Mouse (Mus musculus): Measurements from ENCODE around the gene Rph3a. TPM values are rescaled to one million over a fixed set of nuclear protein-coding genes. Genes with fewer than 3 reads are reported as not detected.
A peak's percentile ranks its signal among the peaks of the same experiment; 100 is the strongest.

Rph3a gene
- polyA plus RNA-seq (2016; fragmentation: Nextera tagmentation; extraction: Ambion mirVana) = 0.30 and 2.2 TPM in 2 replicates

GRCm38 (mm10) chr5:121009811-121010569, at the start of gene Rph3a:
Gene Rph3a, minus strand, starts transcription at chr5:121010092.
- Histone ChIP-seq H3K4me1 (replicated peaks) (peaks cover 15% of the 10 kb centered on the region), H3K9me3 (no peaks in the 10 kb centered on the region), H3K36me3 (no peaks in the 10 kb centered on the region), H3K4me3 (peak within 1 kb of the TSS; percentile 39), H3K27ac (no peak within 1 kb of the TSS), H3K27me3 (ENCODE audit: insufficient read depth, poor library complexity, severe bottlenecking) (peaks cover 35% of the 10 kb centered on the region)
- 74% methylated on average over 12 of the region's 12 CpGs for WGBS
- DNase-seq (ENCODE audit: low spot score) = no peak

- 91% methylated on average over 11 of the region's 11 CpGs for WGBS
- Histone ChIP-seq H3K4me3 (no peak overlapping the region), H3K4me1 (replicated peaks) (peaks cover 8% of the 10 kb centered on the region; the same call in 1 of the 2 replicates), H3K36me3 (no peaks in the 10 kb centered on the region), H3K27me3 (ENCODE audit: insufficient read depth, poor library complexity, severe bottlenecking) (no peaks in the 10 kb centered on the region), H3K27ac (no peak overlapping the region), H3K9me3 (no peaks in the 10 kb centered on the region)
- DNase-seq (ENCODE audit: low spot score) = no peak
Observed at GRCm38 (mm10) chr5:121058261-121058660, 48.4 kb upstream of the Rph3a start.

GRCm38 (mm10) chr5:121053886-121054285, 44.0 kb upstream of the Rph3a start:
- DNase-seq (ENCODE audit: low spot score) = no peak
- Histone ChIP-seq H3K27ac (no peak overlapping the region), H3K36me3 (no peaks in the 10 kb centered on the region), H3K27me3 (ENCODE audit: insufficient read depth, poor library complexity, severe bottlenecking) (no peaks in the 10 kb centered on the region), H3K4me1 (replicated peaks) (no peaks in the 10 kb centered on the region), H3K4me3 (no peak overlapping the region), H3K9me3 (no peaks in the 10 kb centered on the region)
- WGBS = 85% methylated on average over 9 of the region's 9 CpGs

GRCm38 (mm10) chr5:121041791-121042190, 31.9 kb upstream of the Rph3a start:
- Histone ChIP-seq H3K36me3 (no peaks in the 10 kb centered on the region), H3K9me3 (no peaks in the 10 kb centered on the region), H3K27me3 (ENCODE audit: insufficient read depth, poor library complexity, severe bottlenecking) (no peaks in the 10 kb centered on the region), H3K4me3 (no peak overlapping the region), H3K4me1 (replicated peaks) (peaks cover 8% of the 10 kb centered on the region; the same call in 1 of the 2 replicates), H3K27ac (no peak overlapping the region)
- WGBS = 71% methylated on average over 9 of the region's 9 CpGs
- DNase-seq (ENCODE audit: low spot score) = no peak

GRCm38 (mm10) chr5:121039465-121039864, 29.6 kb upstream of the Rph3a start:
- H3K27me3 ChIP-seq (ENCODE audit: insufficient read depth, poor library complexity, severe bottlenecking) = no peaks in the 10 kb centered on the region
- H3K36me3 ChIP-seq = no peaks in the 10 kb centered on the region
- H3K4me3 ChIP-seq = no peak overlapping the region
- no peak for DNase-seq (ENCODE audit: low spot score)
- no peaks in the 10 kb centered on the region for H3K9me3 ChIP-seq
- 0 out of 2 replicates have a peak, but pooled peaks cover under 1% of the 10 kb centered on the region for H3K4me1 ChIP-seq (replicated peaks)
- no peak overlapping the region for H3K27ac ChIP-seq
- WGBS = 90% methylated on average over 9 of the region's 9 CpGs

GRCm38 (mm10) chr5:121030161-121030560, 20.3 kb upstream of the Rph3a start:
- Histone ChIP-seq H3K4me3 (no peak overlapping the region), H3K27me3 (ENCODE audit: insufficient read depth, poor library complexity, severe bottlenecking) (no peaks in the 10 kb centered on the region), H3K4me1 (replicated peaks) (no peaks in the 10 kb centered on the region), H3K9me3 (peaks cover 5% of the 10 kb centered on the region; the same call in 1 of the 2 replicates), H3K27ac (no peak overlapping the region), H3K36me3 (no peaks in the 10 kb centered on the region)
- DNase-seq (ENCODE audit: low spot score) = no peak
- 83% methylated on average over 9 of the region's 9 CpGs for WGBS

GRCm38 (mm10) chr5:121019505-121019904, 9.6 kb upstream of the Rph3a start:
- H3K27ac ChIP-seq = no peak overlapping the region
- peaks cover 7% of the 10 kb centered on the region; the same call in 1 of the 2 replicates for H3K4me1 ChIP-seq (replicated peaks)
- 80% methylated on average over 9 of the region's 9 CpGs for WGBS
- H3K27me3 ChIP-seq (ENCODE audit: insufficient read depth, poor library complexity, severe bottlenecking) = no peaks in the 10 kb centered on the region
- H3K9me3 ChIP-seq = no peaks in the 10 kb centered on the region
- H3K36me3 ChIP-seq = no peaks in the 10 kb centered on the region
- no peak overlapping the region for H3K4me3 ChIP-seq
- DNase-seq (ENCODE audit: low spot score) = no peak

GRCm38 (mm10) chr5:121017699-121018098, 7.8 kb upstream of the Rph3a start:
- no peaks in the 10 kb centered on the region for H3K9me3 ChIP-seq
- 77% methylated on average over 5 of the region's 5 CpGs for WGBS
- H3K4me1 ChIP-seq (replicated peaks) = peaks cover 7% of the 10 kb centered on the region; the same call in 1 of the 2 replicates
- DNase-seq (ENCODE audit: low spot score) = no peak
- no peaks in the 10 kb centered on the region for H3K36me3 ChIP-seq
- H3K27me3 ChIP-seq (ENCODE audit: insufficient read depth, poor library complexity, severe bottlenecking) = no peaks in the 10 kb centered on the region
- H3K27ac ChIP-seq = no peak overlapping the region
- H3K4me3 ChIP-seq = no peak overlapping the region

- 42% methylated on average over 12 of the region's 12 CpGs for WGBS
- no peaks in the 10 kb centered on the region for H3K9me3 ChIP-seq
- H3K4me3 ChIP-seq = no peak overlapping the region
- no peaks in the 10 kb centered on the region for H3K36me3 ChIP-seq
- H3K27ac ChIP-seq = no peak overlapping the region
- DNase-seq (ENCODE audit: low spot score) = no peak
- H3K4me1 ChIP-seq (replicated peaks) = peaks cover 7% of the 10 kb centered on the region; the same call in 1 of the 2 replicates
- no peaks in the 10 kb centered on the region for H3K27me3 ChIP-seq (ENCODE audit: insufficient read depth, poor library complexity, severe bottlenecking)
Observed at GRCm38 (mm10) chr5:121016405-121016804, 6.5 kb upstream of the Rph3a start.

GRCm38 (mm10) chr5:121014496-121014895, 4.6 kb upstream of the Rph3a start:
- Histone ChIP-seq H3K27me3 (ENCODE audit: insufficient read depth, poor library complexity, severe bottlenecking) (peaks cover 8% of the 10 kb centered on the region; the same call in 1 of the 2 replicates), H3K4me3 (no peak overlapping the region), H3K27ac (no peak overlapping the region), H3K4me1 (replicated peaks) (peaks cover 10% of the 10 kb centered on the region), H3K36me3 (no peaks in the 10 kb centered on the region), H3K9me3 (no peaks in the 10 kb centered on the region)
- 80% methylated on average over 2 of the region's 2 CpGs for WGBS
- DNase-seq (ENCODE audit: low spot score) = no peak

- Histone ChIP-seq H3K36me3 (no peaks in the 10 kb centered on the region), H3K4me3 (no peak overlapping the region), H3K4me1 (replicated peaks) (peaks cover 22% of the 10 kb centered on the region), H3K9me3 (no peaks in the 10 kb centered on the region), H3K27ac (no peak overlapping the region), H3K27me3 (ENCODE audit: insufficient read depth, poor library complexity, severe bottlenecking) (peaks cover 32% of the 10 kb centered on the region)
- no peak for DNase-seq (ENCODE audit: low spot score)
- WGBS = 28% methylated on average over 2 of the region's 2 CpGs
Observed at GRCm38 (mm10) chr5:121011962-121012361, 2.1 kb upstream of the Rph3a start.

GRCm38 (mm10) chr5:121009406-121009805, 486 bp downstream of the Rph3a start:
- peak; percentile 70 for DNase-seq (ENCODE audit: low spot score)
- no peaks in the 10 kb centered on the region for H3K36me3 ChIP-seq
- no peaks in the 10 kb centered on the region for H3K9me3 ChIP-seq
- H3K4me1 ChIP-seq (replicated peaks) = peaks cover 15% of the 10 kb centered on the region
- no peak overlapping the region for H3K27ac ChIP-seq
- peak overlapping the region; percentile 39 for H3K4me3 ChIP-seq
- peaks cover 41% of the 10 kb centered on the region for H3K27me3 ChIP-seq (ENCODE audit: insufficient read depth, poor library complexity, severe bottlenecking)
- WGBS = 0% methylated on average over 19 of the region's 19 CpGs

- no peaks in the 10 kb centered on the region for H3K36me3 ChIP-seq
- peaks cover 42% of the 10 kb centered on the region for H3K27me3 ChIP-seq (ENCODE audit: insufficient read depth, poor library complexity, severe bottlenecking)
- no peaks in the 10 kb centered on the region for H3K9me3 ChIP-seq
- H3K4me1 ChIP-seq (replicated peaks) = peaks cover 21% of the 10 kb centered on the region
- H3K27ac ChIP-seq = no peak overlapping the region
- no peak for DNase-seq (ENCODE audit: low spot score)
- H3K4me3 ChIP-seq = peak overlapping the region; percentile 39; the same call in 1 of the 2 replicates
- WGBS = 11% methylated on average over 15 of the region's 15 CpGs
Observed at GRCm38 (mm10) chr5:121008411-121009239, 1.3 kb downstream of the Rph3a start.

All from hindbrain, embryonic 10.5 days (tissue).